Mouse (Mus musculus) midbrain, postnatal 0 days (tissue): ENCODE data around the gene Kif19a. TPM values are rescaled to one million over a fixed set of nuclear protein-coding genes. Genes with fewer than 3 reads are reported as not detected.

Experiments used
- ATAC-seq: fragments of 200-750 bp; cut with Nextera tagmentation; 2 replicates; pipeline ENCODE4 v1.8.0; 2017; ENCODE audit warnings: moderate number of reproducible peaks, mild to moderate bottlenecking, moderate TSS enrichment, moderate library complexity; ENCODE audit not compliant: low FRiP score
- DNase-seq: peaks from one replicate; pipeline ENCODE4 v3.0.0-alpha.2; 2015; ENCODE audit warnings: low spot score
- H3K27ac ChIP-seq: fragments of 300-500 bp; sonication (generic); 2 replicates; pipeline ENCODE4 v1.5.1; 2014; ENCODE audit warnings: low read depth, mild to moderate bottlenecking, low read length, mixed read lengths
- H3K27me3 ChIP-seq: fragments of 300-500 bp; sonication (generic); 2 replicates; pipeline ENCODE4 v1.6.1; 2014; ENCODE audit warnings: low read length, control low read depth, mixed read lengths; ENCODE audit not compliant: insufficient read depth
- H3K36me3 ChIP-seq: fragments of 300-500 bp; sonication (generic); 2 replicates; pipeline ENCODE4 v1.6.1; 2014; ENCODE audit warnings: low read length, control low read depth, mixed read lengths; ENCODE audit not compliant: insufficient read depth
- H3K4me1 ChIP-seq: fragments of 300-500 bp; sonication (generic); 2 replicates; pipeline ENCODE4 v1.6.1; 2014; ENCODE audit warnings: mild to moderate bottlenecking, control low read depth, antibody characterized with exemption, low read length, mixed read lengths; ENCODE audit not compliant: insufficient read depth
- H3K4me2 ChIP-seq: fragments of 300-500 bp; sonication (generic); 2 replicates; pipeline ENCODE4 v1.6.1; 2014; ENCODE audit warnings: low read depth, mild to moderate bottlenecking, low read length, mixed read lengths; ENCODE audit not compliant: poor library complexity, severe bottlenecking
- H3K4me3 ChIP-seq: fragments of 300-500 bp; sonication (generic); 2 replicates; pipeline ENCODE4 v1.5.1; 2014; ENCODE audit warnings: low read depth, mild to moderate bottlenecking, low read length, moderate library complexity
- H3K9ac ChIP-seq: fragments of 300-500 bp; sonication (generic); replicated peaks from 2 replicates; pipeline ENCODE4 v1.6.1; 2014; ENCODE audit warnings: mild to moderate bottlenecking, low read length, moderate library complexity, mixed read lengths; ENCODE audit not compliant: poor library complexity, severe bottlenecking
- H3K9me3 ChIP-seq: fragments of 300-500 bp; sonication (generic); 2 replicates; pipeline ENCODE4 v1.6.1; 2016; ENCODE audit warnings: low read length, control low read depth
- CTCF ChIP-seq: IDR thresholded peaks from 2 replicates; pipeline ENCODE4 v1.5.1; 2016; ENCODE audit warnings: antibody characterized with exemption, mild to moderate bottlenecking
- WGBS: fragments of 180-500 bp; shearing (Covaris S2); extraction: QIAGEN DNeasy Blood & Tissue Kit; methylation state at CpG from one replicate; pipeline ENCODE4 v1.1.7; 2014; 5-methylcytosine and 5-hydroxymethylcytosine counted together
- polyA plus RNA-seq: library from polyadenylated mRNA; unstranded; fragments of >200 nt; fragmentation: Nextera tagmentation; extraction: Ambion mirVana; gene quantifications from 2 replicates; pipeline ENCODE4 v1.2.1, GENCODE M21; 2015
- total RNA-seq: library from RNA; depleted of rRNA; stranded (reverse); fragments of >200 nt; gene quantifications from 2 replicates; pipeline ENCODE4 v1.2.3, GENCODE M21; 2014

Gene Kif19a
- total and polyA plus RNA-seq, 2 experiments from 2014 or later = 1.3 to 5.3 TPM

- DNase-seq (peak; percentile 24), ATAC-seq (no peak)
- Histone ChIP-seq H3K4me1 (peaks cover 12% of the 10 kb centered on the region), H3K4me2 (no peak overlapping the region), H3K9me3 (no peaks in the 10 kb centered on the region), H3K4me3 (no peak overlapping the region), H3K9ac (no peak overlapping the region), H3K36me3 (no peaks in the 10 kb centered on the region), H3K27me3 (no peaks in the 10 kb centered on the region), H3K27ac (no peak overlapping the region; the same call in 1 of the 2 replicates)
- TF ChIP-seq CTCF = no peak
- 64% methylated on average over 11 of the region's 11 CpGs for WGBS
These were observed 40.2 kb upstream of the Kif19a start for GRCm38 (mm10) chr11:114724787-114725590.

GRCm38 (mm10) chr11:114726965-114727825 is 38.0 kb upstream of the Kif19a start, which contains the start of gene Dnaic2:
Gene Dnaic2 (plus strand): TSS chr11:114727408.
- no peak for TF ChIP-seq CTCF
- WGBS = 11% methylated on average over 33 of the region's 34 CpGs
- peak; percentile 87 for ATAC-seq
- Histone ChIP-seq H3K27ac (no peak within 1 kb of the TSS), H3K9ac (peak within 1 kb of the TSS; percentile 54), H3K27me3 (no peaks in the 10 kb centered on the region), H3K4me2 (peak within 1 kb of the TSS; percentile 75), H3K4me3 (peak within 1 kb of the TSS; percentile 36), H3K4me1 (peaks cover 12% of the 10 kb centered on the region), H3K36me3 (no peaks in the 10 kb centered on the region), H3K9me3 (no peaks in the 10 kb centered on the region)
- DNase-seq = peak; percentile 86

GRCm38 (mm10) chr11:114727826-114728186 is 37.4 kb upstream of the Kif19a start:
- Histone ChIP-seq H3K36me3 (no peaks in the 10 kb centered on the region), H3K4me3 (peak overlapping the region; percentile 36; the same call in 1 of the 2 replicates), H3K4me2 (peak overlapping the region; percentile 75), H3K9ac (peak overlapping the region; percentile 54; the same call in 1 of the 2 replicates), H3K9me3 (no peaks in the 10 kb centered on the region), H3K4me1 (peaks cover 12% of the 10 kb centered on the region), H3K27me3 (no peaks in the 10 kb centered on the region), H3K27ac (no peak overlapping the region)
- no peak for TF ChIP-seq CTCF
- 27% methylated on average over 5 of the region's 5 CpGs for WGBS
- DNase-seq (no peak), ATAC-seq (no peak)

- H3K36me3 ChIP-seq = no peaks in the 10 kb centered on the region
- 54% methylated on average over 5 of the region's 5 CpGs for WGBS
- peaks cover 12% of the 10 kb centered on the region for H3K4me1 ChIP-seq
- TF ChIP-seq CTCF = 0 out of 2 replicates have a peak, but pooled peaks have one; percentile 7
- H3K9ac ChIP-seq = no peak overlapping the region
- H3K4me3 ChIP-seq = no peak overlapping the region
- H3K27ac ChIP-seq = no peak overlapping the region
- no peaks in the 10 kb centered on the region for H3K9me3 ChIP-seq
- no peak for ATAC-seq
- no peak overlapping the region for H3K4me2 ChIP-seq
- no peaks in the 10 kb centered on the region for H3K27me3 ChIP-seq
- DNase-seq = no peak
These were observed 36.9 kb upstream of the Kif19a start for GRCm38 (mm10) chr11:114728333-114728732.

- no peak overlapping the region for H3K4me2 ChIP-seq
- no peaks in the 10 kb centered on the region for H3K27me3 ChIP-seq
- no peak overlapping the region for H3K4me3 ChIP-seq
- H3K9me3 ChIP-seq = no peaks in the 10 kb centered on the region
- no peak overlapping the region for H3K9ac ChIP-seq
- no peak for TF ChIP-seq CTCF
- no peaks in the 10 kb centered on the region for H3K36me3 ChIP-seq
- peaks cover 12% of the 10 kb centered on the region for H3K4me1 ChIP-seq
- no peak overlapping the region for H3K27ac ChIP-seq
- WGBS = 67% methylated on average over 5 of the region's 6 CpGs
- DNase-seq (no peak), ATAC-seq (no peak)
These were observed 35.3 kb upstream of the Kif19a start for GRCm38 (mm10) chr11:114729832-114730363.
